Mouse (Mus musculus): ENCODE measurements around the gene Nucks1.

The Nucks1 gene

GRCm38 (mm10) chr1:131910674-131911558 is 582 bp downstream of the Nucks1 start:
- in situ Hi-C loops (cut with MboI; ENCODE audit: low pct_unique_long_range_greater_than_20kb in 1 of 2, low sequenced_read_pairs in 2 of 2, unreplicated experiment in 1 of 2), result no loop called here

GRCm38 (mm10) chr1:131917634-131918033 is 7.3 kb downstream of the Nucks1 start:
- in situ Hi-C loops (cut with MboI; ENCODE audit: low pct_unique_long_range_greater_than_20kb in 1 of 2, low sequenced_read_pairs in 2 of 2, unreplicated experiment in 1 of 2), result no loop called here

- in situ Hi-C loops (cut with MboI; ENCODE audit: low pct_unique_long_range_greater_than_20kb in 1 of 2, low sequenced_read_pairs in 2 of 2, unreplicated experiment in 1 of 2), result no loop called here
Observed at GRCm38 (mm10) chr1:131919052-131919451, 8.7 kb downstream of the Nucks1 start.

- in situ Hi-C loops (cut with MboI; ENCODE audit: low pct_unique_long_range_greater_than_20kb in 1 of 2, low sequenced_read_pairs in 2 of 2, unreplicated experiment in 1 of 2), result no loop called here
Observed at GRCm38 (mm10) chr1:131922100-131922499, 11.8 kb downstream of the Nucks1 start.

- in situ Hi-C loops (cut with MboI; ENCODE audit: low pct_unique_long_range_greater_than_20kb in 1 of 2, low sequenced_read_pairs in 2 of 2, unreplicated experiment in 1 of 2), result no loop called here
Observed at GRCm38 (mm10) chr1:131933471-131933870, 23.1 kb downstream of the Nucks1 start.

GRCm38 (mm10) chr1:131937659-131938305 is 27.4 kb downstream of the Nucks1 start:
- in situ Hi-C loops (cut with MboI; ENCODE audit: low pct_unique_long_range_greater_than_20kb in 1 of 2, low sequenced_read_pairs in 2 of 2, unreplicated experiment in 1 of 2), result no loop called here

GRCm38 (mm10) chr1:131938811-131939210 is 28.5 kb downstream of the Nucks1 start:
- in situ Hi-C loops (cut with MboI; ENCODE audit: low pct_unique_long_range_greater_than_20kb in 1 of 2, low sequenced_read_pairs in 2 of 2, unreplicated experiment in 1 of 2), result no loop called here

- in situ Hi-C loops (cut with MboI; ENCODE audit: low pct_unique_long_range_greater_than_20kb in 1 of 2, low sequenced_read_pairs in 2 of 2, unreplicated experiment in 1 of 2), result no loop called here
Observed at GRCm38 (mm10) chr1:131940711-131941244, 30.4 kb downstream of the Nucks1 start.

- in situ Hi-C loops (cut with MboI; ENCODE audit: low pct_unique_long_range_greater_than_20kb in 1 of 2, low sequenced_read_pairs in 2 of 2, unreplicated experiment in 1 of 2), result no loop called here
Observed at GRCm38 (mm10) chr1:131941501-131941900, 31.2 kb downstream of the Nucks1 start.

- in situ Hi-C loops (cut with MboI; ENCODE audit: low pct_unique_long_range_greater_than_20kb in 1 of 2, low sequenced_read_pairs in 2 of 2, unreplicated experiment in 1 of 2), result no loop called here
Observed at GRCm38 (mm10) chr1:131942621-131943590, 32.6 kb downstream of the Nucks1 start.

GRCm38 (mm10) chr1:131945674-131946440 is 35.5 kb downstream of the Nucks1 start:
- in situ Hi-C loops (cut with MboI; ENCODE audit: low pct_unique_long_range_greater_than_20kb in 1 of 2, low sequenced_read_pairs in 2 of 2, unreplicated experiment in 1 of 2), result no loop called here

GRCm38 (mm10) chr1:131946462-131947215 is 36.3 kb downstream of the Nucks1 start:
- in situ Hi-C loops (cut with MboI; ENCODE audit: low pct_unique_long_range_greater_than_20kb in 1 of 2, low sequenced_read_pairs in 2 of 2, unreplicated experiment in 1 of 2), result no loop called here

- in situ Hi-C loops (cut with MboI; ENCODE audit: low pct_unique_long_range_greater_than_20kb in 1 of 2, low sequenced_read_pairs in 2 of 2, unreplicated experiment in 1 of 2), result no loop called here
Observed at GRCm38 (mm10) chr1:131947997-131948525, 37.7 kb downstream of the Nucks1 start.

GRCm38 (mm10) chr1:131954242-131954865 is 44.0 kb downstream of the Nucks1 start:
- in situ Hi-C loops (cut with MboI; ENCODE audit: low pct_unique_long_range_greater_than_20kb in 1 of 2, low sequenced_read_pairs in 2 of 2, unreplicated experiment in 1 of 2), result no loop called here

GRCm38 (mm10) chr1:131955131-131955757 is 44.9 kb downstream of the Nucks1 start:
- in situ Hi-C loops (cut with MboI; ENCODE audit: low pct_unique_long_range_greater_than_20kb in 1 of 2, low sequenced_read_pairs in 2 of 2, unreplicated experiment in 1 of 2), result no loop called here

GRCm38 (mm10) chr1:131957416-131957815 is 47.1 kb downstream of the Nucks1 start:
- in situ Hi-C loops (cut with MboI; ENCODE audit: low pct_unique_long_range_greater_than_20kb in 1 of 2, low sequenced_read_pairs in 2 of 2, unreplicated experiment in 1 of 2), result no loop called here
